Mouse (Mus musculus) kidney, adult 18-20 months (tissue): Measurements from ENCODE around the gene Gga1.
A peak's percentile ranks its signal among the peaks of the same experiment; 100 is the strongest.

Source experiments
- DNase-seq: peaks from one replicate; pipeline ENCODE4 v3.0.0; 2021

Gene Gga1

GRCm38 (mm10) chr15:78876991-78877809, at the start of gene Gga1:
TSS of gene Gga1 (plus strand) at chr15:78877190.
- peak; percentile 97 for DNase-seq

GRCm38 (mm10) chr15:78828315-78828714, 48.7 kb upstream of the Gga1 start:
- DNase-seq, result no peak

- no peak for DNase-seq
These were observed 47.4 kb upstream of the Gga1 start for GRCm38 (mm10) chr15:78829636-78830035.

- peak; percentile 42 for DNase-seq
These were observed 46.0 kb upstream of the Gga1 start for GRCm38 (mm10) chr15:78830742-78831719.

- no peak for DNase-seq
These were observed 45.0 kb upstream of the Gga1 start for GRCm38 (mm10) chr15:78831720-78832657.

GRCm38 (mm10) chr15:78832701-78833123, 44.3 kb upstream of the Gga1 start:
- DNase-seq, result peak; percentile 78

- DNase-seq, result peak; percentile 18
These were observed 43.4 kb upstream of the Gga1 start for GRCm38 (mm10) chr15:78833582-78833981.

- peak; percentile 28 for DNase-seq
These were observed 42.6 kb upstream of the Gga1 start for GRCm38 (mm10) chr15:78834233-78835005.

GRCm38 (mm10) chr15:78835200-78836085, 41.5 kb upstream of the Gga1 start:
- DNase-seq, result peak; percentile 51

GRCm38 (mm10) chr15:78836086-78836621, 40.8 kb upstream of the Gga1 start:
- peak; percentile 74 for DNase-seq

- DNase-seq, result no peak
These were observed 37.2 kb upstream of the Gga1 start for GRCm38 (mm10) chr15:78839744-78840143.

- DNase-seq, result no peak
These were observed 36.7 kb upstream of the Gga1 start for GRCm38 (mm10) chr15:78840241-78840640.

GRCm38 (mm10) chr15:78840751-78841150, 36.2 kb upstream of the Gga1 start:
- no peak for DNase-seq

GRCm38 (mm10) chr15:78841161-78841790, 35.7 kb upstream of the Gga1 start:
- DNase-seq, result no peak

GRCm38 (mm10) chr15:78842371-78843163, 34.4 kb upstream of the Gga1 start, which contains the start of gene Cdc42ep1:
TSS of gene Cdc42ep1 (plus strand) at chr15:78842624.
- peak; percentile 77 for DNase-seq

GRCm38 (mm10) chr15:78843581-78844469, 33.2 kb upstream of the Gga1 start:
- DNase-seq, result peak; percentile 33

GRCm38 (mm10) chr15:78844791-78845190, 32.2 kb upstream of the Gga1 start:
- peak; percentile 65 for DNase-seq

GRCm38 (mm10) chr15:78845321-78845720, 31.7 kb upstream of the Gga1 start:
- DNase-seq, result peak; percentile 51
